Mouse (Mus musculus): Measurements from ENCODE around the gene Timm13.

Timm13 gene

GRCm38 (mm10) chr10:80932700-80933420 lies 32.1 kb upstream of the Timm13 start:
- peak in 1 of 2 experiments; percentile 38 for DNase-seq

- peak; percentile 56 to 67 for DNase-seq
Measured at GRCm38 (mm10) chr10:80932206-80932605, 31.4 kb upstream of the Timm13 start.

GRCm38 (mm10) chr10:80931695-80932094 lies 30.9 kb upstream of the Timm13 start:
- DNase-seq: no peak

GRCm38 (mm10) chr10:80931153-80931671 lies 30.4 kb upstream of the Timm13 start:
- DNase-seq: no peak

- peak in 1 of 2 experiments; percentile 67 for DNase-seq
Measured at GRCm38 (mm10) chr10:80930361-80931152, 29.8 kb upstream of the Timm13 start.

- DNase-seq: peak; percentile 99 to 100
Measured at GRCm38 (mm10) chr10:80929299-80930226, 28.8 kb upstream of the Timm13 start, which contains the start of gene Gadd45b. Gadd45b (plus strand) TSS chr10:80930073.

GRCm38 (mm10) chr10:80928586-80929298 lies 28.0 kb upstream of the Timm13 start:
- peak; percentile 94 to 95 for DNase-seq

GRCm38 (mm10) chr10:80925472-80925871 lies 24.7 kb upstream of the Timm13 start:
- DNase-seq: no peak

- DNase-seq: peak; percentile 58 to 77
Measured at GRCm38 (mm10) chr10:80921923-80922322, 21.2 kb upstream of the Timm13 start.

- peak; percentile 76 to 81 for DNase-seq
Measured at GRCm38 (mm10) chr10:80917779-80918434, 17.1 kb upstream of the Timm13 start, which contains the start of gene Lmnb2. Lmnb2 (minus strand) TSS chr10:80918245.

- DNase-seq: no peak
Measured at GRCm38 (mm10) chr10:80917336-80917778, 16.6 kb upstream of the Timm13 start.

GRCm38 (mm10) chr10:80915736-80916135 lies 15.0 kb upstream of the Timm13 start:
- DNase-seq: no peak

GRCm38 (mm10) chr10:80915260-80915659 lies 14.5 kb upstream of the Timm13 start:
- no peak for DNase-seq

- peak in 1 of 2 experiments; percentile 30 for DNase-seq
Measured at GRCm38 (mm10) chr10:80914253-80914656, 13.5 kb upstream of the Timm13 start.

- DNase-seq: no peak
Measured at GRCm38 (mm10) chr10:80913364-80914011, 12.7 kb upstream of the Timm13 start.

GRCm38 (mm10) chr10:80911891-80912290 lies 11.1 kb upstream of the Timm13 start:
- DNase-seq: no peak

GRCm38 (mm10) chr10:80911354-80911753 lies 10.6 kb upstream of the Timm13 start:
- DNase-seq: no peak

- DNase-seq: no peak
Measured at GRCm38 (mm10) chr10:80909375-80910162, 8.8 kb upstream of the Timm13 start.

GRCm38 (mm10) chr10:80904709-80905108 lies 3.9 kb upstream of the Timm13 start:
- no peak for DNase-seq
